Mouse (Mus musculus): ENCODE measurements around the gene Cntnap5a. TPM values are rescaled to one million over a fixed set of nuclear protein-coding genes. Genes with fewer than 3 reads are reported as not detected.

The Cntnap5a gene
- polyA plus RNA-seq, 1 experiment from 2014 or later: 0.05 TPM

DNA sequence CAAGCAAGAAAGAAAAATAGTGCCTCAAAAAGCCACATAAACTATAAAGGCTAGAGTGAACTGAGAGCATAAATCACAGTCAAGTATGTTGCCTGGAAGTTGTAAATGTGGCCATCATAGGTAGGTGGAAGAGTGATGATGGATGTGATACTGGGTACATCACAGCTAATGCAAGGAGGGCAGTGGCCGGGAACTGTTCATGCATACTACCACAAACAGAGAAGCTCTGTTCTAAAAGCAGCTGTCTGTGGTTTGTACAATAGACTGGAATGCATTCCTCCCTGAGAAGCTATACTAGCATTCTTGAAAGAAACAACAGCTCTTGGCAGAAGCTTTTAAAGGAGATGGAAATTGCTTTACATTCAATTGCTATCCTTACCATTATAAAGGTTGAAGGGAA, 599.4 kb downstream of the Cntnap5a start:
- DNase-seq (ENCODE audit: low spot score): no peak
- Histone ChIP-seq H3K27ac (replicated peaks) (no peak overlapping the region), H3K9me3 (no peaks in the 10 kb centered on the region), H3K27me3 (replicated peaks; ENCODE audit: low read depth, poor library complexity, severe bottlenecking) (no peaks in the 10 kb centered on the region), H3K4me1 (no peaks in the 10 kb centered on the region), H3K4me3 (no peak overlapping the region), H3K36me3 (replicated peaks) (no peaks in the 10 kb centered on the region)
- WGBS: 56% methylated on average over 1 of the region's 1 CpGs

DNA sequence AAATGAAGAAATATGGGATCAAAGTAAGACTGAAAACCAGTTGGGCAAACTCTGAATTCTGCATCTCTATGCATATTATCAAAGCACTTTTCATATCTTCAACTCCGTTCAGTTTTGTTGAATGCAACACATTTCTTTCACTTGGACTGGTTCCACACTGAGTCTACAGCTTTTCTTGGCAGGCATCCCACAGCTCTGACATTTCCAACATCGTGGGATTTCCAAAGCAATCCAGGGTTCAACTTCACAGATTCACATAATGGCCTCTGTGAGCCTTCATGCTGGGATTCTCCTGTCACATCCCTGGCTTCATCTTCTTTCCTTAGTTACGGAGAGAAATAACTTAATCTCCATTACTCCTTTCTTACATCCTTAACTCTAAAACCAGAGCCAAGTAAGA, 622.0 kb downstream of the Cntnap5a start:
- Histone ChIP-seq H3K27me3 (replicated peaks; ENCODE audit: low read depth, poor library complexity, severe bottlenecking) (no peaks in the 10 kb centered on the region), H3K4me3 (no peak overlapping the region), H3K9me3 (no peaks in the 10 kb centered on the region), H3K36me3 (replicated peaks) (no peaks in the 10 kb centered on the region), H3K27ac (replicated peaks) (no peak overlapping the region), H3K4me1 (no peaks in the 10 kb centered on the region)
- DNase-seq (ENCODE audit: low spot score): no peak
- WGBS: 87% methylated on average over 3 of the region's 3 CpGs

DNA sequence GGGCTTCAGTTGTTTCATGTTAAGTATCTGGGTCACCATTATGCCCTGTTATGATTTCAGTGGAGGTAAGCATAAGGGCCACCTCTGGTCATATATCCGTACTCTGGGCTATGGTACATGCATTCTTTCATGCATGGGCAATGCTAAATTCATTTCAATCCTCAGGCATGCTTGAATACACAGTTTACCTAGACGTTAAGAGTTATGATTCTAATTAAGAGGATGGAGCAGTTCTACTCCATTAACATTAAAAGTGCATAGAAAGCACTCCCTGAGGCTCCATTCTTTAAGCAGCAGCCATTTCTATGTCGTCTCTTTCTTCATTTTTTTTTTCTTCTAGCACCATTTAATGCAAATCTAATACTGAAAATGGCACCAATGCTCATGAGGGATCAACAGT, 627.0 kb downstream of the Cntnap5a start:
- no peak overlapping the region for H3K4me3 ChIP-seq
- H3K27ac ChIP-seq (replicated peaks): no peak overlapping the region
- H3K9me3 ChIP-seq: no peaks in the 10 kb centered on the region
- no peak for DNase-seq (ENCODE audit: low spot score)
- H3K4me1 ChIP-seq: no peaks in the 10 kb centered on the region
- H3K36me3 ChIP-seq (replicated peaks): no peaks in the 10 kb centered on the region
- H3K27me3 ChIP-seq (replicated peaks; ENCODE audit: low read depth, poor library complexity, severe bottlenecking): no peaks in the 10 kb centered on the region
- 78% methylated on average over 3 of the region's 3 CpGs for WGBS

DNA sequence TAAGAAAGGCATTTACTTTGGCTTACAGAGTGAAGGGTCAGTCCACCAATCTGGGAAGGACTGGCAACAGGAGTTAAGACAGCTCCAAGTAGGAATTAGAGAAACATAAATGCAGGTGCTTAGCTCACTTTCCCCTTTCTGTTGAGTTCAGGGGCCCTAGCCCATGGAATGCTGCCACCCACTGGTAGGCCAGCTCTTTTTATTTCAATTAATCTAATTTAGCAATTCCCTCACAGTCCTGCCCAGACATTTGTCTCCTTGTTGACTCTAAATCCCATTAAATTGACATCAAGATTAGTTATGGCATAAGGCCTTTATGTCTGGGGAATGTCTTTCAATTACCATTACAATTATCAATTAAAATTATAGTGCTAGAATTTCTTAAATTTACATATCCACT, 628.7 kb downstream of the Cntnap5a start:
- Histone ChIP-seq H3K4me1 (no peaks in the 10 kb centered on the region), H3K9me3 (no peaks in the 10 kb centered on the region), H3K27me3 (replicated peaks; ENCODE audit: low read depth, poor library complexity, severe bottlenecking) (no peaks in the 10 kb centered on the region), H3K27ac (replicated peaks) (no peak overlapping the region), H3K36me3 (replicated peaks) (no peaks in the 10 kb centered on the region), H3K4me3 (no peak overlapping the region)
- peak; percentile 8 for DNase-seq (ENCODE audit: low spot score)

DNA sequence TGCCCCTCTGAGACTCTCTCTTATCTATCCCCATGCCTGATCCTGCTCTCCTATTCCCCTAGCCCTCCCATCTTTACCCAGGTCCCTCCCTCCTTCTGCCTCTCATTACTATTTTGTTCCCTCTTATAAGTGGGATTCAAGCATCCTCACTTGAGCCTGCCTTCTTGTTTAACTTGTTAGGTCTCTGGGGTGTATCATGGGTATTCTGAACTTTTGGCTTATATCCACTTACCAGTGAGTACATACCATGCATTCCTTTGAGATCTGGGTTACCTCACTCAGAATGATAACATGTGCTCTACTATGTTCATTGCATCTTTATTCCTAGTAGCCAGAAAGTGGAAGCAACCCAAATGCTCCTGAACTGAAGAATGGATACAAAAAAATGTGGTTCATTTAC, 639.9 kb downstream of the Cntnap5a start:
- no peaks in the 10 kb centered on the region for H3K9me3 ChIP-seq
- H3K27ac ChIP-seq (replicated peaks): no peak overlapping the region
- no peaks in the 10 kb centered on the region for H3K36me3 ChIP-seq (replicated peaks)
- H3K4me1 ChIP-seq: no peaks in the 10 kb centered on the region
- H3K4me3 ChIP-seq: no peak overlapping the region
- no peak for DNase-seq (ENCODE audit: low spot score)
- H3K27me3 ChIP-seq (replicated peaks; ENCODE audit: low read depth, poor library complexity, severe bottlenecking): no peaks in the 10 kb centered on the region

DNA sequence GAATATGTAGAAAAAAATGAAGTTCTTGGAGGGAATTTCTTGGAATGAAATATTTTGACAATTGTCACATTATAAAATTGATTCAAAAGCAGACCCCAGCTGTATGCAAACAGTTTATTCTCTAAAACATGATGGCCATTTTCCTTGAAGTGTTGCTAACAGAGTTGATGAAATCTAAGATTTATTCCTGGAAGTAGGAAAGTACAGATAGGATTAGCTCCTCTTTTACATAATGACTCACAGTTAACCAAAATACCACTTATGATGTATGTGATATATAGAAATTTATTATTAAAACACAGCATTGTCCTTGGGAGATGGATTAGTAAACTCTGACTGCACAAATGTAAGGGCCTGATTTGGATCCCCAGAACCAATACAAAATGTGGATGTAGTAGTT, 669.1 kb downstream of the Cntnap5a start:
- DNase-seq (ENCODE audit: low spot score): no peak
- Histone ChIP-seq H3K27ac (replicated peaks) (no peak overlapping the region), H3K4me3 (no peak overlapping the region), H3K9me3 (no peaks in the 10 kb centered on the region), H3K27me3 (replicated peaks; ENCODE audit: low read depth, poor library complexity, severe bottlenecking) (no peaks in the 10 kb centered on the region), H3K36me3 (replicated peaks) (no peaks in the 10 kb centered on the region), H3K4me1 (no peaks in the 10 kb centered on the region)

DNA sequence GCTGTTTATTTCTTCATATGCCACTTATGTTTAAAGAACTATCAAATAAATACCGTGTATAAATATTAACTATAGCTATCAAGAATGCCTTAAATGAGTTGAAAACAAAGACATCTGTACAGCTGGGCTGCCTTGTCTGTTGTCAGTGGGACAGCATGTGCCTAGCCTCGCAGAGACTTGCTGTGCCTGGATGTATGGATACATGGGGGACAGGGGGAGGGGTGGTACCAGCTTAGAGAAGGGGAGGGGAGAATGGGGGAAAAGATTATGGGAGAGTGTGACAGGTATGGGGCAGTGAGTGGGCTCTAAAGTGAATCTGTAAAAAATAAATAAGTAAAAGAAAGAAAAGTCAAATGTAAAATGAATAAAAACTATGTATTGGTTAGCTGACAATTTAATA, 681.0 kb downstream of the Cntnap5a start:
- Histone ChIP-seq H3K4me1 (no peaks in the 10 kb centered on the region), H3K4me3 (no peak overlapping the region), H3K27ac (replicated peaks) (no peak overlapping the region), H3K36me3 (replicated peaks) (no peaks in the 10 kb centered on the region), H3K27me3 (replicated peaks; ENCODE audit: low read depth, poor library complexity, severe bottlenecking) (no peaks in the 10 kb centered on the region), H3K9me3 (no peaks in the 10 kb centered on the region)
- whole genome bisulfite sequencing: 48% methylated on average over 2 of the region's 2 CpGs
- DNase-seq (ENCODE audit: low spot score): no peak

DNA sequence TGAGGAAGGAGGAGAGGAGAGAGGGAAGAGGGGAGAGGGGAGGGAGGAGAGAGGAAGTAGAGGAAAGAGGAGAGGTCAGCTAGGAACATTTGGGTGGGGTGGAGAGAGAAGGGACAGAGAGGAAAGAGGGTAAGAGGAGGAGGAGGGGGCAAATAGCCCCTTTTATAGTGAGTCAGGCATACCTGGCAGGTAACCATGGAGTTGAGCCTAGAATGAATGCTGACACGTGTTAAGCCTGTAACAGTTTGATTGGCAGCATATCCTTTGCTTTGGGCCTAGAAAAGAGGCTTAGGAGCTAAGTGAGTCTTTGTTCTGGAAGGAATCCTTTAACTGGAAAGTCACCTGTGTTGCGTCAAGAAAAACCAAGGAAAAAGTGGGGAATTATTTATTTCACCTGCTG, 681.6 kb downstream of the Cntnap5a start:
- no peak for DNase-seq (ENCODE audit: low spot score)
- WGBS: 16% methylated on average over 2 of the region's 2 CpGs
- no peak overlapping the region for H3K27ac ChIP-seq (replicated peaks)
- no peaks in the 10 kb centered on the region for H3K9me3 ChIP-seq
- H3K36me3 ChIP-seq (replicated peaks): no peaks in the 10 kb centered on the region
- no peak overlapping the region for H3K4me3 ChIP-seq
- H3K27me3 ChIP-seq (replicated peaks; ENCODE audit: low read depth, poor library complexity, severe bottlenecking): no peaks in the 10 kb centered on the region
- H3K4me1 ChIP-seq: no peaks in the 10 kb centered on the region

DNA sequence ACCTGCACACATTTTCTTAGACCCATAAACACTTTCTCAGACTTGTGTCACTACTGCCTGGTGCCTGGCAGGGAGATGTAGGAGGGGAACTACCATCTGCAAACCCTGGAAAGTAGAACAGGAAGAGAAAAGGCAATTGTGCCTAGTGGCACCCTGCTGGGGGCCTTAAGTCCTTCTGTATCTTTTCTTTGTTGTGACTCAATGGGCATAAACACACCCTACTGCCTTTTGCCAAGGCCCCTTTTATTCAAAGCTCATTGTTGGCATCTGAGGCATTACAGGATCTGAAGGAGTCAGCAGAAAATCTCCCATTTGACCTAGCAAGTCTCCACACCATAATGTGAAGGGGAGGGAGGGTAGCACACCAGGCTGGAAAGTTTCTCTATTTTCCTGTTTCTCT, 682.2 kb downstream of the Cntnap5a start:
- Histone ChIP-seq H3K36me3 (replicated peaks) (no peaks in the 10 kb centered on the region), H3K27ac (replicated peaks) (no peak overlapping the region), H3K4me3 (no peak overlapping the region), H3K27me3 (replicated peaks; ENCODE audit: low read depth, poor library complexity, severe bottlenecking) (no peaks in the 10 kb centered on the region), H3K9me3 (no peaks in the 10 kb centered on the region), H3K4me1 (no peaks in the 10 kb centered on the region)
- no peak for DNase-seq (ENCODE audit: low spot score)

DNA sequence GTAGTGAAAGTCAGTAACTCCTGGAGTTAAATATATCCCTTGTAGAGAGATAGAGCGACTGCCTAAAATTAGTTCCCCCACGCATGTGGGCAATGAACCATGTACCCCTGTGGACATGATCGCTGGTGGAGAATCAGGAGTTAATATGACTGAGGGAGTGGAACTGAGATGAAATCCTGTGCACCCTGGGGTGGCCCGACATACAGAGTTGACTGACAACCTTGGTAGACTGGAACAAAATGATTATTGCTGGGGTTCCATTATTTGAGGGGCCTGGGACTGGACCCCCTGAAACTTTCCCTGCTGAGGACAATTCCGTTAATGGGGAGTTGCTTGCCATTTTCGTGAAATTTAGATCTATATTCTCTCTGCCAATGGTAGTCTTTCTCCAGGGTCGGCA, 683.0 kb downstream of the Cntnap5a start:
- H3K27ac ChIP-seq (replicated peaks): no peak overlapping the region
- no peaks in the 10 kb centered on the region for H3K36me3 ChIP-seq (replicated peaks)
- no peaks in the 10 kb centered on the region for H3K27me3 ChIP-seq (replicated peaks; ENCODE audit: low read depth, poor library complexity, severe bottlenecking)
- no peaks in the 10 kb centered on the region for H3K4me1 ChIP-seq
- WGBS: 44% methylated on average over 7 of the region's 7 CpGs
- DNase-seq (ENCODE audit: low spot score): no peak
- H3K4me3 ChIP-seq: no peak overlapping the region
- H3K9me3 ChIP-seq: no peaks in the 10 kb centered on the region

DNA sequence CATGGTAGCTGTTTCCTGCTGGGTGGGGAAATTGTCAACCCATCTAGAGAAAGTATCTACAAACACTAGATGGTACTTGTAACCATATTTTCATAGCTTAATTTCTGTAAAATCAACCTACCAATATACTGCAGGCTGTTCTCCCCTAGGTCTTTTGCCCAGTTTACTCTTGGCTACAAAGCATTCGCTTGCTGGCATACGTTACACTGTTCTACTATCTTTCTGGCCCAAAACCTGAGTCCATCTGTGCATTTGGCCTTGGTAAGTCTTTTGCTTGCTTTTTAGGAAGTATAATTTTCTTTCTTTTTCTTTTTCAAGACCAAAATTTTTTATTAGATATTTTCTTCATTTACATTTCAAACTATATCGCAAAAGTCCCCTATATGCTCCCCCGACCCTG, 686.3 kb downstream of the Cntnap5a start:
- Histone ChIP-seq H3K4me3 (no peak overlapping the region), H3K4me1 (no peaks in the 10 kb centered on the region), H3K27me3 (replicated peaks; ENCODE audit: low read depth, poor library complexity, severe bottlenecking) (no peaks in the 10 kb centered on the region), H3K27ac (replicated peaks) (no peak overlapping the region), H3K36me3 (replicated peaks) (no peaks in the 10 kb centered on the region), H3K9me3 (no peaks in the 10 kb centered on the region)
- 95% methylated on average over 4 of the region's 4 CpGs for WGBS
- DNase-seq (ENCODE audit: low spot score): no peak

DNA sequence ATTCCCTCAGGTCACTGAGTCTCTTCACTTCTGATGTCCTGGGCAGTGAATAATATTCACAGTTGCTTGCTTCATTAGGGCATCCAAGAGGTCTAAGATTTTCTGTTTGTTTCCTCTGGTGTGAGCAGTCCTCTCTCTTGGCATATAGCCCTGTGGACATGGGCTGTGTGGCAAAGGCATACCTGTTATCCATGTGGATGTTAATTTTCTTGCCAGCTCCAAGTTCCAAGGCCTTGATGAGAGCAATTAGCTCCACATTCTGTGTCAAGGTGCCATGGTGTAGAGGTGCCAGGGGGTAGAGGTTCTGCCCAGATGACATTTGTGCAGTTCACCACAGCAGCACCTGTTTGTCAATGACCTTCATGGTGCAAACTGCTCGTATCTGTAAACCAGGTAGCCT, 689.0 kb downstream of the Cntnap5a start:
- H3K4me1 ChIP-seq: no peaks in the 10 kb centered on the region
- 75% methylated on average over 1 of the region's 1 CpGs for WGBS

DNA sequence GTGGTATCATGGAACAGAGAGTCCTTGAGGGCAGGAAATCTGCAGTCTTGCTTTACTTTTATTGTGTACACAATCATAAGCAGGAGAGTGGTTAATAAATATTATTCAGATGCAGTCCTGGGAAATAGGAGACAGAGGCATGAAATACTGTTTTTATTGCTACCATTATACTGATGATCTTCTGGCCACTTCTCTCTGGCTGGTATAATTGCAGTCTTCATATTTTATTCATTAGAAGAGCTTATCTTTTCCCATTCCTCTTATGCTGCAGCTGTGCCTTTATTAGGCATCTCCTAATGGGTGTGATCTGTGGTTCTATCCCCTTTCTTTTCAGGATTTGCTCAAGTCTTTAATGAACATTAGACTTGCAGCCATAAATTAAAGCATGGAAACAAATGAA, 707.8 kb downstream of the Cntnap5a start:
- H3K27me3 ChIP-seq (replicated peaks; ENCODE audit: low read depth, poor library complexity, severe bottlenecking): no peaks in the 10 kb centered on the region
- H3K9me3 ChIP-seq: no peaks in the 10 kb centered on the region
- H3K27ac ChIP-seq (replicated peaks): no peak overlapping the region
- H3K4me1 ChIP-seq: no peaks in the 10 kb centered on the region
- no peak for DNase-seq (ENCODE audit: low spot score)
- no peak overlapping the region for H3K4me3 ChIP-seq
- no peaks in the 10 kb centered on the region for H3K36me3 ChIP-seq (replicated peaks)

More for the DNA sequence above, 689.0 kb downstream of the Cntnap5a start:
- DNase-seq (ENCODE audit: low spot score): no peak
- no peak overlapping the region for H3K4me3 ChIP-seq
- no peaks in the 10 kb centered on the region for H3K36me3 ChIP-seq (replicated peaks)
- no peaks in the 10 kb centered on the region for H3K9me3 ChIP-seq
- H3K27ac ChIP-seq (replicated peaks): no peak overlapping the region
- no peaks in the 10 kb centered on the region for H3K27me3 ChIP-seq (replicated peaks; ENCODE audit: low read depth, poor library complexity, severe bottlenecking)

DNA sequence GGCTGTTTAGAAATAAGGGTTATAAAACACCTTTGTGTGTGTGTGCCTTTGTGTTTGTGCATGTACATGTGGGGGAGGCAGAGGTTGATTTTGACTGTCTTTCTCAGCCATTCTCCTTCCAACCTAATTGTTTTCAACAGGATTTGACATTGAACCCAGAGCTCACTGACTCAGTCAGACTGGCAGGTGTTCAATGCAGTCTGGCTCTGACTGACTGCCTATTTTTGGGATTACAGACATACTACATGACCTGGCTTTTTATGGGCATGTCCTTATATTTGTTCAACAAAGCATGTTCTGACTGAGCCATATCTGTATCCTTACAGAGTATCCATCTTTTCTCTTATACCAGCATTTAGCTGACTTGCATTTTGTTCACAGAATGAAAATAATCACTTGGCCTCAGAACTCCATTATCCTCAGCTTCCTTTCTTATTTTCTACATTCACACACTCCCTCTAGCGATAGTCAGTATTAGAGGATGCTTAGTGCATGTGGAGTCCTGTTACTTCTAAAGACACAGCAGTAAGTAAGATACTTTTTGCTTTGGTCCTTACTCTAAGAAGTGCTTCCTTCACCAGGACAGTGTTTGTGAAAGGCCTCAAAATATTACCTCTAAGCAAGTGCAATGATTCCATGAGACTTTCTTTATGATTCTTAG, 717.6 kb downstream of the Cntnap5a start:
- WGBS: 67% methylated on average over 1 of the region's 1 CpGs
- Histone ChIP-seq H3K27ac (replicated peaks) (no peak overlapping the region), H3K4me3 (no peak overlapping the region), H3K9me3 (no peaks in the 10 kb centered on the region), H3K36me3 (replicated peaks) (no peaks in the 10 kb centered on the region), H3K27me3 (replicated peaks; ENCODE audit: low read depth, poor library complexity, severe bottlenecking) (no peaks in the 10 kb centered on the region), H3K4me1 (no peaks in the 10 kb centered on the region)
- no peak for DNase-seq (ENCODE audit: low spot score)
